Mouse (Mus musculus): ENCODE measurements around the gene Aspn.

DNA sequence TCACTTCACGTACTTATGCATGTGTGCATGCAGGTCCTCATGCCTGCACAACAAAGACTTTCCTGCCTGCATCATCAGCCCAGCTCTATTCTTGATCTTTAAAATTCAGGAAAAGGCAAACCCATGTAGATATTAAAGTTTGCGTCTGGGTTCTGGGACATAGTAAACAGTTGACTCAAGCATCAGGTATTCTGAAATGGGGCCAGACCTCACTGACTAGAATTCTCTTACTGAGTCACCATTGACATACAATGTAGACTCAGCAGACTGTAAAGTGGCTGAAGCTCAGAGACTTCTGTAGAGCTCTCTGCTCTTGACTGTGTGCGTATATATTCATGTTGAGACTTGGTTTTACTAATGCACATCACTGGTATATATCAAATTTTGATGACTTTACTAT, 5.4 kb downstream of the Aspn start:
- TF ChIP-seq CTCF (conservative IDR thresholded peaks at IDR 0.05; ENCODE audit: insufficient read depth, insufficient read length, low read depth, low read length): no peak
- no peak for TF ChIP-seq POLR2A (IDR thresholded peaks at IDR 0.05; ENCODE audit: low read depth, low read length)
